Mouse (Mus musculus) small intestine, adult 2 months (tissue): Measurements from ENCODE around the gene Rpl19. TPM values are rescaled to one million over a fixed set of nuclear protein-coding genes. Genes with fewer than 3 reads are reported as not detected.

Experiments
- H3K27ac ChIP-seq: fragments of 200-500 bp; 2 replicates; pipeline ENCODE4 v1.5.1; 2012; ENCODE audit warnings: low read depth, low read length, control low read depth, inconsistent platforms; ENCODE audit not compliant: insufficient read depth
- H3K27me3 ChIP-seq: fragments of 200-500 bp; 2 replicates; pipeline ENCODE4 v1.6.1; 2012; ENCODE audit warnings: mild to moderate bottlenecking, moderate library complexity, low read length, inconsistent platforms; ENCODE audit not compliant: control insufficient read depth, insufficient read depth
- H3K36me3 ChIP-seq: fragments of 200-500 bp; 2 replicates; pipeline ENCODE4 v1.6.1; 2012; ENCODE audit warnings: mild to moderate bottlenecking, low read length, control low read depth, inconsistent platforms; ENCODE audit not compliant: control insufficient read depth, insufficient read depth
- H3K4me1 ChIP-seq: fragments of 200-500 bp; 2 replicates; pipeline ENCODE4 v1.6.1; 2012; ENCODE audit warnings: low read length, inconsistent platforms, mixed read lengths; ENCODE audit not compliant: control insufficient read depth, insufficient read depth, insufficient read length
- H3K4me3 ChIP-seq: fragments of 200-500 bp; 2 replicates; pipeline ENCODE4 v1.5.1; 2012; ENCODE audit warnings: low read depth, mild to moderate bottlenecking, control low read depth, inconsistent platforms, low read length, moderate library complexity
- CTCF ChIP-seq: fragments of 200-500 bp; IDR thresholded peaks from 2 replicates; pipeline ENCODE4 v1.5.1; 2012; ENCODE audit warnings: low read depth, mild to moderate bottlenecking, control low read depth, inconsistent platforms, low read length, moderate library complexity, mixed read lengths; ENCODE audit not compliant: insufficient replicate concordance, insufficient read length; ENCODE audit errors: extremely low read depth
- POLR2A ChIP-seq: fragments of 200-500 bp; IDR thresholded peaks from 2 replicates; pipeline ENCODE4 v1.6.1; 2012; ENCODE audit warnings: low read depth, mild to moderate bottlenecking, control low read depth, inconsistent platforms, low read length, moderate library complexity
- WGBS: fragments of 180-500 bp; shearing (Covaris S2); methylation state at CpG from one replicate; pipeline ENCODE4 v1.1.7; 2018; 5-methylcytosine and 5-hydroxymethylcytosine counted together
- polyA plus RNA-seq: library from polyadenylated mRNA; depleted of rRNA; stranded (reverse); fragments of >200 nt; gene quantifications from 2 replicates; pipeline ENCODE4 v1.2.3, GENCODE M21; 2012

Rpl19 gene
- polyA plus RNA-seq, 1 experiment: 501 TPM

DNA sequence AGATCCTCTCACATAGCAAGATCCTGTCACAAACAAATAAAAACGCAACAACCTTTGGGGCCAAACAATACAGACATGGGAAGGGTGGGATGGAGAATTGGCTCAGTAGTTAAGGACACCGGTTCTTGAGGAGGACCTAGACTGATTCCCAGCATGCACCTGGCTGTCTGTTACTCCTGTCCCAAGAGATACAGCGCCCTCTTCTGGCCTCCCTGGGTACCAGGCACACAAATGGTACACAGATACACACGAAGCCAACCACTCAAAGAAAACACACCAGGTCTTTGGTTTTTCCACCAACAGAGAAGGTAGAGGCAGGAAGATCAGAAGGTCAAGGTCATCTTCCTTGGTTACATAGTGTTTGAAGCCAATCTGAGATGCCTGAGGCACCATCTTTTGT, 19.1 kb downstream of the Rpl19 start:
- Histone ChIP-seq H3K4me3 (no peak overlapping the region), H3K4me1 (no peaks in the 10 kb centered on the region), H3K36me3 (no peaks in the 10 kb centered on the region), H3K27ac (no peak overlapping the region), H3K27me3 (peaks cover 1% of the 10 kb centered on the region)
- TF ChIP-seq CTCF (peak; percentile 11; the same call in 1 of the 2 replicates), POLR2A (no peak)
- WGBS: 68% methylated on average over 4 of the region's 4 CpGs

DNA sequence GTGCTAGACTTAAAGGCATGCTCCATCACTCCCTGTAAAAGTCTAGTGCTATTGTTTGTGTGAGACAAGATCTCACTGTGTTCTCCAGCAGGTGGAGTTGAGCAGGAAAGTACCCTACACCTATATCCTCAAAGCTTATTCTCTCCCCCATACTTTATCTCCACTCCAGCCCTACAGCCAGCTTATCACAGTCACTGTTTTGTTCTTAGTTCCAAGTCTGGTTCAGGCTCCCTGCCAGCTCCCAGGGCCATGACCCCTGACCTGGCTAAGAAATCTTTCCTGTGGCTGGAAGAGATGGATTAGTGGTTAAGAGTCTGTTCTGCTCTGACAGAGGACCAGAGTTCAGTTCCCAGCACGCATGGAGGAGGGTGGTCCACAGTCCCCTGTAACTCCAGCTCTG, 20.0 kb downstream of the Rpl19 start:
- 62% methylated on average over 1 of the region's 1 CpGs for WGBS
- TF ChIP-seq POLR2A: no peak
- no peak for TF ChIP-seq CTCF
- Histone ChIP-seq H3K27ac (no peak overlapping the region), H3K4me3 (no peak overlapping the region), H3K27me3 (peaks cover 10% of the 10 kb centered on the region), H3K36me3 (no peaks in the 10 kb centered on the region), H3K4me1 (no peaks in the 10 kb centered on the region)

DNA sequence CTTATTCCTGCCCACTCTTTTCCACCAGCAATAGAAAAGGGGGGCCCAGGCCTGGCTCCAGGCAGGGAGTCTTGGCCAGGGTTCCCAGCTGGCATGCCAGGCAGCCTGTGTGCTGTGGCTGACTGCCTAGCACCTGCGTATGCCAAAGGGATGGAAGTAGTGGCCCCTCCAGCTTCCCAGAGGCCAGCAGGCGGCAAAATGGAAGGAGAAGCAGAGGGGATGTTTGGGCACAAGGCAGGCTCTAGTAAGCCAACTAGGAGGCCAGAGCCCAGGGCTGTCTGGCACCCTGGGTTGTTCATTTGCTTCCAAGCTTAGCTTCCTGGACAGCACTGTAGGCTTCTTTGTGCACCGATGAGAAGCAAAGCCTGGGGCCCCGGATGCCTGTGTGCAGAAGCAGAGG, 21.2 kb downstream of the Rpl19 start:
- Histone ChIP-seq H3K36me3 (no peaks in the 10 kb centered on the region), H3K4me1 (peaks cover 6% of the 10 kb centered on the region; the same call in 1 of the 2 replicates), H3K4me3 (no peak overlapping the region), H3K27ac (no peak overlapping the region), H3K27me3 (peaks cover 23% of the 10 kb centered on the region)
- TF ChIP-seq CTCF: no peak
- no peak for TF ChIP-seq POLR2A
- 74% methylated on average over 4 of the region's 4 CpGs for WGBS

DNA sequence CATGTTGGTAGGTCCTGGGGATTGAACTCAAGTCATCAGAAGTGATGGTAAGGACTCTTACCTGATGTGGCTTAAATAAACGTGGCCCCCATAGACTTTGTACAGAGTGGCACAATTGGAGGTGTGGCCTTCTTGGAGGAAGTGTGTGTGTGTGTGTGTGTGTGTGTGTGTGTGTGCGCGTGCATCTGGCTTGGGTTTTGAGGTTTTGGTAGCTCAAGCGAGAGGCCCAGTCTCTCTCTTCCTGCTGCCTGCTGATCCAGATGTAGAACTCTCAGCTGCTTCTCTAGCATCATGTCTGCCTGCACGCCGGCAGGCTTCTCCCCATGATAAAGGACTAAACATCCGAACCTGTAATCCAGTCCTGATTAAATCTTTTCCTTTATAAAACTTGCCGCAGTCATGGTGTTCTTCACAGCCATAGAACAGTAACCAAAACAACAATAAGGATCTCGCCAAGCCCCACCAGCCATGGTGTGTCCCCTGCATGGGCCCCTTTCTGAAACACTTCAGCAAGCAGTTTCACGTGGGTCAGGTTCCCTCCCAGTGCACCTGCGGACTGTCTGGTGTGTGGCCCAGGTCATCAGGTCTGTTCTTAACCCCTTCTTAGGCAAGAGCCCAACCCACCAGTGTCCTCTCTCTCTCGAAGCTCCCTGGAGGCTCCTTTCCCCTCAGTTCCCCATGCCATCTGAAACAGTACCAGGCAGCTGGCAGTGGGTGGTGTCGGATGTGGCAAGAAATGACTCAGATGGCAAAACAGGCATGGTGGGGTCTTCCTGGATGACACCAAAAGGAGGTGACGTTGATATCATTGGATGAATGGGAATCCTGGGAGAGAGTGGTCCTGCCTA, 23.4 kb downstream of the Rpl19 start:
- Histone ChIP-seq H3K4me1 (peaks cover 7% of the 10 kb centered on the region; the same call in 1 of the 2 replicates), H3K27me3 (peaks cover 39% of the 10 kb centered on the region), H3K36me3 (no peaks in the 10 kb centered on the region), H3K4me3 (no peak overlapping the region), H3K27ac (no peak overlapping the region)
- no peak for TF ChIP-seq POLR2A
- TF ChIP-seq CTCF: no peak
- 33% methylated on average over 14 of the region's 14 CpGs for WGBS

DNA sequence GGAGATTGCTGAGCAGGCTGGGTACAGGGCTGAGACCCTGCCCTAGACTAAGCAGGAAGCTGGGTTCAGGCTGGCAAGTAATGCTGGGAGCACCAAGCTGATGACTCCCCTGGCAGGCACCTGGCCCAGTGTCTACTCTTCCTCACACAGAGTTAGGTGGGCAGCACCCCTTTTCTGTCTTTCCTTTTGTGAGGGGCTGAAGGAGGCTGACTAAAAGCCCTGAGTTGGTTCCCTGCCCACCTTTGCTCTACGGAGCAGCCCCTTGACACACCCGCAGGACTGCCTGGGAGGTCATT, 24.0 kb downstream of the Rpl19 start:
- Histone ChIP-seq H3K36me3 (no peaks in the 10 kb centered on the region), H3K27me3 (peaks cover 39% of the 10 kb centered on the region), H3K27ac (no peak overlapping the region), H3K4me3 (no peak overlapping the region), H3K4me1 (peaks cover 7% of the 10 kb centered on the region; the same call in 1 of the 2 replicates)
- 28% methylated on average over 2 of the region's 2 CpGs for WGBS
- TF ChIP-seq POLR2A (no peak), CTCF (no peak)

DNA sequence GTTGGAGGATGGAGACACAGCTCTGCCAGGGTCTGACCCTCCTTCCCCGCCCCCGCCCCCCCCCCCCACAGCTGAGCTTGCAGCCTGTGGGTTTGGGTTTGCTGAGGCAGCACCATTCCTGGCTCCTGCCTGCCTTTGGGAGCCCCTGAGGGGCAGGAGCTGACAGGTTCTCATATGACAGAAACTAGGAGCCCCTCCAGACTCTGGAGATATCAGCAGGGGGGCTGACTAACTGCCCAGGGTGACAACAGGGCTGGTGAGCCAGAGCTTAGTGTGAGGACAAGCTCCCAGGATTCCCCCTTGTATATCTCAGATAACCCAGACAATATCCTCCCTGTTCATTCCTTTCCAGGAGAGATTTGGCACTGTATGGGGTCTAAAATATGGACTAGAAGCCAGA, 24.4 kb downstream of the Rpl19 start:
- H3K36me3 ChIP-seq: no peaks in the 10 kb centered on the region
- peaks cover 39% of the 10 kb centered on the region for H3K27me3 ChIP-seq
- WGBS: 17% methylated on average over 2 of the region's 2 CpGs
- H3K4me1 ChIP-seq: peaks cover 7% of the 10 kb centered on the region; the same call in 1 of the 2 replicates
- H3K4me3 ChIP-seq: no peak overlapping the region
- TF ChIP-seq POLR2A: no peak
- TF ChIP-seq CTCF: no peak
- no peak overlapping the region for H3K27ac ChIP-seq

DNA sequence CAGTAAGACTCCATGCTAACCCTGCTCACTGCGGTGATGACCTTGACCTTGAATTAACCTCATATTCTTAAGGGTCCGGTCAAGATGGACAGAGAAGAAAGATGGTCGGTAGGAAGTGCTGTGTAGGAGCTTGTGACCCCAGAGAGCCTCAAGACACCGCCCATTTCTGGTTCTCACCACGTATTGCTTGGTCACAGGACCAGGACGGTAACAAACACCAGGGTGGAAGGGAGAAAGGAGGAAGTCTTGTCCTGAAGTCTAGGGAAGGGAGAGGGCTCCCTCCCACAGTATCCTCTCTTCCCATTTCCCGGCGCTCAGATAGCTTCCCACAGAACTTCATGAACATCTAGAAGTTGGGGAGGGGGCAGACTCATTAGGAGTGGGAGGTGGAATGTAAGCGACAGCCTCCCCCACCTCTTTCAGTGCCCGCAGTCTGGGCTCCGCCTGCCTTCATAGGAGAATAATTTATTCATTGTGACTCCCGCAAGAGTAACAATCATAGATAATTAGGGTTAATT, 25.2 kb downstream of the Rpl19 start:
- 6% methylated on average over 12 of the region's 12 CpGs for WGBS
- Histone ChIP-seq H3K4me3 (no peak overlapping the region), H3K27me3 (peaks cover 39% of the 10 kb centered on the region), H3K4me1 (peaks cover 7% of the 10 kb centered on the region; the same call in 1 of the 2 replicates), H3K36me3 (no peaks in the 10 kb centered on the region), H3K27ac (no peak overlapping the region)
- TF ChIP-seq CTCF: no peak
- TF ChIP-seq POLR2A: no peak
